Mouse (Mus musculus) MEL (cell line): ENCODE data around the gene Tax1bp3. TPM values are rescaled to one million over a fixed set of nuclear protein-coding genes. Genes with fewer than 3 reads are reported as not detected.

Experiments used
- DNase-seq: peaks from one replicate; pipeline ENCODE4 v3.0.0; 2011; ENCODE audit warnings: low read depth, low spot score
- H3K27ac ChIP-seq: 2 replicates; pipeline ENCODE4 v1.5.1; 2012; ENCODE audit warnings: low read depth, mild to moderate bottlenecking, control low read depth, low read length, moderate library complexity; ENCODE audit not compliant: control insufficient read depth
- H3K27me3 ChIP-seq, 2 experiments: fragments of 150-350 bp in 1 of 2; sonication (generic) in 1 of 2; 2 replicates each; pipeline ENCODE4 v1.6.1; 2012; ENCODE audit warnings: low read length in 2 of 2, mild to moderate bottlenecking in 2 of 2, improper control_type of control experiment in 1 of 2, moderate library complexity in 1 of 2; ENCODE audit not compliant: insufficient read depth in 2 of 2, control insufficient read depth in 1 of 2
- H3K36me3 ChIP-seq, 2 experiments: 2 replicates each; pipeline ENCODE4 v1.6.1; 2012 to 2014; ENCODE audit warnings: low read length in 2 of 2, improper control_type of control experiment in 1 of 2, inconsistent platforms in 1 of 2, mild to moderate bottlenecking in 1 of 2; ENCODE audit not compliant: insufficient read depth in 2 of 2, control insufficient read depth in 1 of 2
- H3K4me1 ChIP-seq, 2 experiments: fragments of 150-350 bp in 1 of 2; sonication (generic) in 1 of 2; 2 replicates each; pipeline ENCODE4 v1.6.1; 2012; ENCODE audit warnings: low read length in 2 of 2, improper control_type of control experiment in 1 of 2, mild to moderate bottlenecking in 1 of 2; ENCODE audit not compliant: insufficient read depth in 2 of 2, control insufficient read depth in 1 of 2
- H3K4me3 ChIP-seq, 2 experiments: fragments of 150-350 bp in 1 of 2; sonication (generic) in 1 of 2; 2 replicates each; pipeline ENCODE4 v1.5.1; 2012; ENCODE audit warnings: low read depth in 2 of 2, low read length in 2 of 2, mild to moderate bottlenecking in 2 of 2, moderate library complexity in 2 of 2, control low read depth in 1 of 2, improper control_type of control experiment in 1 of 2; ENCODE audit not compliant: control insufficient read depth in 1 of 2, insufficient read depth in 1 of 2
- H3K79me2 ChIP-seq: 2 replicates; pipeline ENCODE4 v1.6.1; 2012; ENCODE audit warnings: mild to moderate bottlenecking, low read length, moderate library complexity; ENCODE audit not compliant: control insufficient read depth, poor library complexity, insufficient read depth
- H3K9ac ChIP-seq: 2 replicates; pipeline ENCODE4 v1.6.1; 2012; ENCODE audit warnings: low read depth, mild to moderate bottlenecking, control low read depth, low read length, moderate library complexity; ENCODE audit not compliant: control insufficient read depth, poor library complexity, severe bottlenecking
- H3K9me3 ChIP-seq: fragments of 150-350 bp; sonication (generic); replicated peaks from 2 replicates; pipeline ENCODE4 v1.6.1; 2012; ENCODE audit warnings: mild to moderate bottlenecking, low read length, improper control_type of control experiment, moderate library complexity; ENCODE audit not compliant: insufficient read depth
- BHLHE40 ChIP-seq: IDR thresholded peaks from 2 replicates; pipeline ENCODE4 v1.6.1; 2012; ENCODE audit warnings: low read depth, mild to moderate bottlenecking, inconsistent platforms, low read length, improper control_type of control experiment, borderline replicate concordance
- CHD1 ChIP-seq: IDR thresholded peaks from 2 replicates; pipeline ENCODE4 v1.6.1; 2012; ENCODE audit warnings: low read depth, mild to moderate bottlenecking, inconsistent platforms, low read length, improper control_type of control experiment
- E2F4 ChIP-seq: IDR thresholded peaks from 2 replicates; pipeline ENCODE4 v1.6.1; 2011; ENCODE audit warnings: low read depth, low read length, improper control_type of control experiment, borderline replicate concordance
- ETS1 ChIP-seq: IDR thresholded peaks from 2 replicates; pipeline ENCODE4 v1.6.1; 2012; ENCODE audit warnings: low read depth, mild to moderate bottlenecking, inconsistent platforms, low read length, improper control_type of control experiment, moderate library complexity
- GABPA ChIP-seq: IDR thresholded peaks from 2 replicates; pipeline ENCODE4 v1.6.1; 2012; ENCODE audit warnings: low read depth, mild to moderate bottlenecking, inconsistent platforms, low read length, improper control_type of control experiment, moderate library complexity
- GATA1 ChIP-seq: IDR thresholded peaks from 2 replicates; pipeline ENCODE4 v1.6.1; 2011; ENCODE audit warnings: low read depth, low read length, improper control_type of control experiment
- MAX ChIP-seq: IDR thresholded peaks from 2 replicates; pipeline ENCODE4 v1.6.1; 2011; ENCODE audit warnings: low read length, improper control_type of control experiment
- MEF2A ChIP-seq: IDR thresholded peaks from 2 replicates; pipeline ENCODE4 v1.6.1; 2014; ENCODE audit warnings: low read depth, mild to moderate bottlenecking, inconsistent platforms, low read length, improper control_type of control experiment; ENCODE audit not compliant: poor library complexity, insufficient replicate concordance, severe bottlenecking; ENCODE audit errors: extremely low read depth
- MYB ChIP-seq: IDR thresholded peaks from 2 replicates; pipeline ENCODE4 v1.6.1; 2011; ENCODE audit warnings: mild to moderate bottlenecking, low read depth, low read length, improper control_type of control experiment
- NELFE ChIP-seq: IDR thresholded peaks from 2 replicates; pipeline ENCODE4 v1.6.1; 2011; ENCODE audit warnings: low read depth, low read length, improper control_type of control experiment
- POLR2A ChIP-seq, 2 experiments: IDR thresholded peaks; 2 replicates each; pipeline ENCODE4 v1.6.1; 2011 to 2012; ENCODE audit warnings: low read length in 2 of 2, mild to moderate bottlenecking in 2 of 2, control low read depth in 1 of 2, improper control_type of control experiment in 1 of 2, low read depth in 1 of 2, moderate library complexity in 1 of 2; ENCODE audit not compliant: control insufficient read depth in 1 of 2, insufficient read depth in 1 of 2, poor library complexity in 1 of 2
- POLR2AphosphoS2 ChIP-seq: IDR thresholded peaks from 2 replicates; pipeline ENCODE4 v1.6.1; 2011; ENCODE audit warnings: low read length, improper control_type of control experiment
- POLR2AphosphoS5 ChIP-seq: IDR thresholded peaks from 2 replicates; pipeline ENCODE4 v1.6.1; 2012; ENCODE audit warnings: low read depth, borderline replicate concordance, mild to moderate bottlenecking, inconsistent platforms, low read length, moderate library complexity, mixed read lengths
- RAD21 ChIP-seq: IDR thresholded peaks from 2 replicates; pipeline ENCODE4 v1.6.1; 2011; ENCODE audit warnings: mild to moderate bottlenecking, low read depth, low read length, improper control_type of control experiment
- SIN3A ChIP-seq: IDR thresholded peaks from 2 replicates; pipeline ENCODE4 v1.6.1; 2012; ENCODE audit warnings: low read length, improper control_type of control experiment, inconsistent platforms
- SMC3 ChIP-seq: IDR thresholded peaks from 2 replicates; pipeline ENCODE4 v1.6.1; 2011; ENCODE audit warnings: low read depth, low read length, improper control_type of control experiment
- TAL1 ChIP-seq: IDR thresholded peaks from 2 replicates; pipeline ENCODE4 v1.6.1; 2012; ENCODE audit warnings: mild to moderate bottlenecking, inconsistent platforms, low read length, moderate library complexity, mixed read lengths
- TBP ChIP-seq: IDR thresholded peaks from 2 replicates; pipeline ENCODE4 v1.8.0; 2011; ENCODE audit warnings: low read depth, low read length, improper control_type of control experiment
- TCF12 ChIP-seq: IDR thresholded peaks from 2 replicates; pipeline ENCODE4 v1.6.1; 2014; ENCODE audit warnings: low read depth, mild to moderate bottlenecking, inconsistent platforms, low read length, improper control_type of control experiment, moderate library complexity
- USF2 ChIP-seq, 2 experiments: IDR thresholded peaks; 2 replicates each; pipeline ENCODE4 v1.6.1; 2011 to 2012; ENCODE audit warnings: improper control_type of control experiment in 2 of 2, low read length in 2 of 2, borderline replicate concordance in 1 of 2, inconsistent platforms in 1 of 2, low read depth in 1 of 2, mild to moderate bottlenecking in 1 of 2; ENCODE audit not compliant: insufficient read depth in 1 of 2
- ZC3H11A ChIP-seq: IDR thresholded peaks from 2 replicates; pipeline ENCODE4 v1.6.1; 2012; ENCODE audit warnings: low read depth, mild to moderate bottlenecking, inconsistent platforms, low read length, improper control_type of control experiment
- ZKSCAN1 ChIP-seq: IDR thresholded peaks from 2 replicates; pipeline ENCODE4 v1.6.1; 2012; ENCODE audit warnings: low read depth, mild to moderate bottlenecking, inconsistent platforms, low read length, improper control_type of control experiment, moderate library complexity
- ZMIZ1 ChIP-seq: IDR thresholded peaks from 2 replicates; pipeline ENCODE4 v1.6.1; 2012; ENCODE audit warnings: low read depth, mild to moderate bottlenecking, inconsistent platforms, low read length, improper control_type of control experiment, moderate library complexity
- ZNF384 ChIP-seq: IDR thresholded peaks from 2 replicates; pipeline ENCODE4 v1.6.1; 2012; ENCODE audit warnings: low read depth, mild to moderate bottlenecking, inconsistent platforms, low read length, improper control_type of control experiment
- polyA plus RNA-seq, 2 experiments: library from polyadenylated mRNA; stranded (reverse) in 1 of 2; unstranded in 1 of 2; fragments of >175 nt in 1 of 2; fragments of >200 nt in 1 of 2; gene quantifications; 2 replicates each; pipeline versions ENCODE4 v1.2.1 to v1.2.4; 2012; ENCODE audit warnings: low replicate concordance in 2 of 2, low read depth in 1 of 2; ENCODE audit not compliant: insufficient read length in 2 of 2, insufficient read depth in 1 of 2, missing spikeins in 1 of 2
- total RNA-seq: library from RNA; depleted of rRNA; stranded (reverse); fragments of 300-350 nt; gene quantifications from 2 replicates; pipeline ENCODE4 v1.2.3, GENCODE M21; 2012

The Tax1bp3 gene
- total and polyA plus RNA-seq, 3 experiments: 13.1 to 30.9 TPM; not detected in 1

DNA sequence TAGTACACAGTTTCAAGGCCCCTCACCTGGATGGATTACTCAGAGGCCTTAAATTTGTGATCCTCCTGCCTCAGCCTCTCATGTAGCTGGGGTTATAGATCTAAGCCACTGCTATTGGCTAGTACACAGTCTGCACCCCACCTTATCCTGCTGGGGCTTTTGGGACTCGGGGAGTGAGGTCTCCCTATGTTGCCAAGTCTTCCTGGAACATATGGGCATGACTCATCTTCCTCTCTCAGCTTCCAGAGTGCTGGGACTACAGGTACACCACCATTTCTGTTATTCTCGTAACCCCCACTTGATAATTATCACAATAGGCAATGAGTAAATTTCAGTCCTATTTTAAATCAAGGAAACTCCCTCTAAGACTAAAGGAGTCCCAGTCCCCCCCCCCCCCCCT lies 17.6 kb downstream of the Tax1bp3 start:
- Histone ChIP-seq H3K27me3 (no peaks in the 10 kb centered on the region), H3K36me3 (no peaks in the 10 kb centered on the region), H3K79me2 (no peaks in the 10 kb centered on the region; the same call in 1 of the 2 replicates), H3K4me1 (0 out of 4 replicates have a peak, but pooled peaks cover 0 to 2% of the 10 kb centered on the region in 2 experiments), H3K9me3 (no peaks in the 10 kb centered on the region), H3K9ac (no peak overlapping the region), H3K27ac (no peak overlapping the region), H3K4me3 (no peak overlapping the region)
- TF ChIP-seq ETS1 (no peak), SIN3A (no peak), MAX (no peak), NELFE (no peak), POLR2A (IDR thresholded peaks at IDR 0.05; ENCODE audit: control insufficient read depth in 1 of 2, insufficient read depth in 1 of 2, low read depth in 1 of 2, low read length in 2 of 2, poor library complexity in 1 of 2) (no peak), TCF12 (no peak), CHD1 (no peak), ZNF384 (no peak), MEF2A (no peak), POLR2AphosphoS5 (no peak)
- DNase-seq: no peak

GRCm38 (mm10) chr11:73198190-73198589 lies 21.3 kb downstream of the Tax1bp3 start:
- TF ChIP-seq GATA1 (peak; percentile 47; the same call in 1 of the 2 replicates), POLR2AphosphoS2 (no peak), RAD21 (no peak), ETS1 (peak; percentile 92), ZC3H11A (no peak), ZNF384 (0 out of 2 replicates have a peak, but pooled peaks have one; percentile 46)
- peak overlapping the region; percentile 63 for H3K9ac ChIP-seq

DNA sequence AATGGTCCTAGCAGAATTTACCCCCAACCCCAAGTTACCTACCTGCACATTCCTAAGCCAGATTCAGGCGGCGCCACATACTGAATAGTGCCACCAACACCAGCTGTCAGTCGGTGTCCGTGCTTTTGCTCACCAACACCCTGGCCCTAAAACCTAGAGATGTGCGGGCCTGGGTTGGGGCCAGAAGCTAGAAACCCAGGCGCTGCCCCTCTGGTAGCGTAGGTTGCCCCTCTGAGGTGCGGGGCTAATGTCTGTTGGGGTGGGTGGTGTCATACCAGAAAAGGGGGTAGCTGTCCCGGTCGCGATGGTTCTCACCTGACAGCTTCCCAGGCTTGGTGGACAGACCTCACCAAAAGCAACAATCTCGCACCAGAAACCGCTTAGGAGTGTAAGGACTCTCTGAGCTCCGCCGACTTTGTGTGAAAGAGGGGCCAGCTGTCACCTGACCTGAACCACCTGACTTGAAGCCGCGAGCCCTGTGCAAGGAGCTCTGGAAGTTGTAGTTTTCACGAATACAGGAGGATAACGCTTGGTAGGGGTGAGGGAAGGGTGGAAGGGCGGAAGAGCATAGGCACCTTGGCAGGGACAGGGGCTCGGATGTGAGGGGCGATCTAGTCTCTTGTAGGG lies 21.8 kb downstream of the Tax1bp3 start, which contains the start of gene Ctns:
Gene Ctns (minus strand): TSS at position 440 of the 627 bp plus-strand sequence.
- Histone ChIP-seq H3K4me3 (peak within 1 kb of the TSS; percentile 66 to 86), H3K36me3 (peaks cover 0 to 3% of the 10 kb centered on the region in 2 experiments; a peak in 1 of 4 replicates), H3K9ac (peak within 1 kb of the TSS; percentile 68), H3K79me2 (no peaks in the 10 kb centered on the region; the same call in 1 of the 2 replicates), H3K27me3 (no peaks in the 10 kb centered on the region), H3K27ac (peak within 1 kb of the TSS; percentile 8; the same call in 1 of the 2 replicates), H3K9me3 (no peaks in the 10 kb centered on the region), H3K4me1 (0 out of 4 replicates have a peak, but pooled peaks cover 0 to 2% of the 10 kb centered on the region in 2 experiments)
- DNase-seq: peak; percentile 96
- TF ChIP-seq ZKSCAN1 (no peak), POLR2AphosphoS2 (0 out of 2 replicates have a peak, but pooled peaks have one; percentile 40), TAL1 (no peak), ZNF384 (no peak), TBP (peak; percentile 65), GABPA (no peak), POLR2A (IDR thresholded peaks at IDR 0.05; ENCODE audit: control insufficient read depth in 1 of 2, insufficient read depth in 1 of 2, low read depth in 1 of 2, low read length in 2 of 2, poor library complexity in 1 of 2) (peak; percentile 17 to 45; a peak in 1 of 4 replicates), NELFE (peak; percentile 50; the same call in 1 of the 2 replicates), USF2 (IDR thresholded peaks at IDR 0.05; ENCODE audit: borderline replicate concordance in 1 of 2, insufficient read depth in 1 of 2, low read depth in 1 of 2, low read length in 2 of 2) (peak; percentile 94 to 99), SMC3 (no peak), E2F4 (peak; percentile 19; the same call in 1 of the 2 replicates), ZMIZ1 (peak; percentile 54; the same call in 1 of the 2 replicates), MYB (no peak), BHLHE40 (no peak)

More at GRCm38 (mm10) chr11:73198190-73198589, 21.3 kb downstream of the Tax1bp3 start:
- H3K27ac ChIP-seq: no peak overlapping the region
- H3K27me3 ChIP-seq: no peaks in the 10 kb centered on the region
- H3K36me3 ChIP-seq: peaks cover 0 to 3% of the 10 kb centered on the region in 2 experiments; a peak in 1 of 4 replicates
- no peaks in the 10 kb centered on the region for H3K9me3 ChIP-seq
- peak overlapping the region; percentile 66 to 86 for H3K4me3 ChIP-seq
- H3K4me1 ChIP-seq: 0 out of 4 replicates have a peak, but pooled peaks cover 0 to 2% of the 10 kb centered on the region in 2 experiments
- no peak for DNase-seq
- H3K79me2 ChIP-seq: no peaks in the 10 kb centered on the region; the same call in 1 of the 2 replicates
